Comparison of ENCODE assay signal across 9 mouse cellular contexts in genomic region chr11:57827048-57827914, GRCm38 (mm10). TPM values are rescaled to one million over a fixed set of nuclear protein-coding genes. Genes with fewer than 3 reads are reported as not detected.
DNase-seq lines count a peak whose midpoint lies in the region; ATAC-seq and TF ChIP-seq lines count a peak whose summit lies in the region.
"Had no signal": no experiment of that assay in that cellular context is flagged by ENCODE, and none has a peak within 500 bp of the region (broad histone marks: within the 10 kb centered on the region; RNA-seq: fewer than 3 reads in every experiment).

No protein-coding gene starts in this region.

- H3K36me3 ChIP-seq in embryonic facial prominence, embryonic 15.5 days, result no peaks in the 10 kb centered on the region
- no peaks in the 10 kb centered on the region for H3K36me3 ChIP-seq in limb, embryonic 10.5 days
- H3K36me3 ChIP-seq in stomach, embryonic 14.5 days (ENCODE audit: control insufficient read depth, insufficient read depth, low read length), result no peaks in the 10 kb centered on the region

- peak overlapping the region; percentile 55 for H3K4me2 ChIP-seq in embryonic facial prominence, embryonic 15.5 days (replicated peaks)
- H3K4me2 ChIP-seq in stomach, embryonic 14.5 days (replicated peaks; ENCODE audit: low read depth, low read length), result peak overlapping the region; percentile 53

- no peaks in the 10 kb centered on the region for H3K9me3 ChIP-seq in embryonic facial prominence, embryonic 15.5 days (replicated peaks)
- no peaks in the 10 kb centered on the region for H3K9me3 ChIP-seq in limb, embryonic 10.5 days (replicated peaks)
- no peaks in the 10 kb centered on the region for H3K9me3 ChIP-seq in stomach, embryonic 14.5 days (ENCODE audit: control insufficient read depth, low read depth, low read length)

- no peak for DNase-seq in layer of hippocampus, adult 2 months (ENCODE audit: low spot score in 2 of 2)
- DNase-seq in layer of hippocampus, adult 8-10 months (ENCODE audit: low spot score in 2 of 2), result no peak
- peak; percentile 84 for DNase-seq in limb, embryonic 10.5 days (ENCODE audit: low spot score)
- DNase-seq in cerebellum, adult 18-20 months, result no peak
- DNase-seq in Muller cell, postnatal 12 days (ENCODE audit: inconsistent ontology term), result no peak

- no peak overlapping the region for H3K27ac ChIP-seq in layer of hippocampus, adult 2 months
- no peak overlapping the region for H3K27ac ChIP-seq in embryonic facial prominence, embryonic 15.5 days (replicated peaks)
- H3K27ac ChIP-seq in limb, embryonic 10.5 days, result peak overlapping the region; percentile 82
- no peak overlapping the region for H3K27ac ChIP-seq in stomach, embryonic 14.5 days (ENCODE audit: low read length)

- peaks cover 69% of the 10 kb centered on the region for H3K27me3 ChIP-seq in embryonic facial prominence, embryonic 15.5 days
- H3K27me3 ChIP-seq in limb, embryonic 10.5 days (ENCODE audit: low read depth, poor library complexity, severe bottlenecking), result peaks cover 80% of the 10 kb centered on the region
- H3K27me3 ChIP-seq in stomach, embryonic 14.5 days (ENCODE audit: control insufficient read depth, insufficient read depth, low read length), result peaks cover 41% of the 10 kb centered on the region

- WGBS in embryonic facial prominence, embryonic 15.5 days, result under 1% methylated on average over 41 of the region's 41 CpGs
- WGBS in limb, embryonic 10.5 days, result under 1% methylated on average over 41 of the region's 41 CpGs
- WGBS in stomach, embryonic 14.5 days, result 2% methylated on average over 41 of the region's 41 CpGs

- H3K4me1 ChIP-seq in embryonic facial prominence, embryonic 15.5 days, result peaks cover 22% of the 10 kb centered on the region
- H3K4me1 ChIP-seq in limb, embryonic 10.5 days, result peaks cover 64% of the 10 kb centered on the region
- peaks cover 6% of the 10 kb centered on the region; the same call in 1 of the 2 replicates for H3K4me1 ChIP-seq in stomach, embryonic 14.5 days (ENCODE audit: control insufficient read depth, insufficient read depth, low read length)

- H3K9ac ChIP-seq in embryonic facial prominence, embryonic 15.5 days, result no peak overlapping the region
- H3K9ac ChIP-seq in stomach, embryonic 14.5 days (replicated peaks; ENCODE audit: low read depth, low read length), result no peak overlapping the region

- peak overlapping the region; percentile 40 for H3K4me3 ChIP-seq in layer of hippocampus, adult 2 months
- peak overlapping the region; percentile 34 for H3K4me3 ChIP-seq in embryonic facial prominence, embryonic 15.5 days (replicated peaks)
- peak overlapping the region; percentile 48 for H3K4me3 ChIP-seq in limb, embryonic 10.5 days
- H3K4me3 ChIP-seq in stomach, embryonic 14.5 days (ENCODE audit: low read depth, low read length), result peak overlapping the region; percentile 27
- H3K4me3 ChIP-seq: myocyte had no signal

- no peak for ATAC-seq in embryonic facial prominence, embryonic 15.5 days (ENCODE audit: insufficient number of reproducible peaks, low FRiP score, low TSS enrichment, low read depth)
- 0 out of 2 replicates have a peak, but pooled peaks have one; percentile 15 for ATAC-seq in stomach, embryonic 14.5 days (ENCODE audit: insufficient number of reproducible peaks, insufficient read depth, low FRiP score, low read depth)
- ATAC-seq in inflammation-experienced regulatory T-cells, adult 6 months, result no peak

- TF ChIP-seq CTCF in layer of hippocampus, adult 2 months (conservative IDR thresholded peaks at IDR 0.05), result no peak

RNA-seq across cellular contexts. Expression of gene Hand1, which starts 5.3 kb away (rescaled TPM):
- total RNA-seq in layer of hippocampus, adult 2 months (2021), result not detected
- not detected for total RNA-seq in layer of hippocampus, adult 8-10 months (2022)
- polyA plus RNA-seq in embryonic facial prominence, embryonic 15.5 days (2015; fragmentation: Nextera tagmentation; extraction: Ambion mirVana), result 0.62 and 0.69 TPM in 2 replicates
- 3.3 and 8.5 TPM in 2 replicates for polyA plus RNA-seq in limb, embryonic 10.5 days (2016; fragmentation: Nextera tagmentation; extraction: Ambion mirVana)
- polyA plus RNA-seq in stomach, embryonic 14.5 days (2014; fragmentation: Nextera tagmentation; extraction: Ambion mirVana), result 0.67 and 1.3 TPM in 2 replicates
- not detected for polyA plus RNA-seq in inflammation-experienced regulatory T-cells, adult 6 months (2017; shearing (Covaris generic))
- polyA plus RNA-seq: myocyte had no signal

RNA-seq across cellular contexts. Expression of gene Sap30l, which starts 25.8 kb away (rescaled TPM):
- 10 to 100 TPM; 50.6 to 54.6 TPM for total RNA-seq in layer of hippocampus, adult 2 months (2021)
- 10 to 100 TPM; 46.8 to 53.4 (median 48.9) TPM for total RNA-seq in layer of hippocampus, adult 8-10 months (2022)
- 13.2 and 14.0 TPM in 2 replicates for polyA plus RNA-seq in embryonic facial prominence, embryonic 15.5 days (2015; fragmentation: Nextera tagmentation; extraction: Ambion mirVana)
- 11.2 and 12.4 TPM in 2 replicates for polyA plus RNA-seq in limb, embryonic 10.5 days (2016; fragmentation: Nextera tagmentation; extraction: Ambion mirVana)
- 8.4 and 10.3 TPM in 2 replicates for polyA plus RNA-seq in stomach, embryonic 14.5 days (2014; fragmentation: Nextera tagmentation; extraction: Ambion mirVana)
- polyA plus RNA-seq in inflammation-experienced regulatory T-cells, adult 6 months (2017; shearing (Covaris generic)), result 1 to 10 TPM; 4.9 to 6.9 (median 6.7) TPM
